Mouse (Mus musculus) MN1 (cell line): ENCODE measurements around the gene Fgf16.

Source experiments
- DNase-seq: peaks from one replicate; pipeline ENCODE4 v3.0.0-alpha.2; 2016; ENCODE audit warnings: low spot score

Gene Fgf16

DNA sequence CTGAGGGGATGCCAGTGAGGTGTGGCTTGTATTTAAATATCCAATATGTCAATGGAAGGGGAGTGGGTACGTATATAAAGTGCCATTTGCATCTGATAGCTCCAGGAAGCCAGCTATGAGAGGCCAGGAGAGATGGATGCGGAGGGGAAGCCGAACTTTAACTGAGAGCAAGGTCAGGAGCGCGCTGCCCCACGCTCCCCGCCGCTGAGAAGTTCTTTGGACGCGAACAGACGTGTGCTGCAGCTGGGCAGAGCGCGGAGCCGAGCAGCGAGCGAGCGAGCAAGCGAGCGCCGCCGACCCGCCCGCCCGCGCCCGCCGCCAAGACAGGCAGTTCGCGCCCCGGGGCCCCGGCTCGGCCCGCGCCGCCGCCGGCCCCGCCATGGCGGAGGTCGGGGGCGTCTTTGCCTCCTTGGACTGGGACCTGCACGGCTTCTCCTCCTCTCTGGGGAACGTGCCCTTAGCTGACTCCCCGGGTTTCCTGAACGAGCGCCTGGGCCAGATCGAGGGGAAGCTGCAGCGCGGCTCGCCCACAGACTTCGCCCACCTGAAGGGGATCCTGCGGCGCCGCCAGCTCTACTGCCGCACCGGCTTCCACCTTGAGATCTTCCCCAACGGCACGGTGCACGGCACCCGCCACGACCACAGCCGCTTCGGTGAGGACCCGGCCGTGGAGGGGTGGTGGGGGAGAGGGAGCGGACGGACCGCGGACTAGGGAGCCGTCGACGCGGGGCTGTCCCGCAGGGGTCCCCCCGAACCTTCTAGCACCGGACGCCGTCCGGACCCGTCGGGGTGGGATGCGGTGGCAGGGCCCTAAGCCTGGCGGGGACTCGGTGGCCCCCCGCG lies at the start of gene Fgf16:
TSS of gene Fgf16 (plus strand) at position 118 of the 843 bp plus-strand sequence.
- no peak for DNase-seq

DNA sequence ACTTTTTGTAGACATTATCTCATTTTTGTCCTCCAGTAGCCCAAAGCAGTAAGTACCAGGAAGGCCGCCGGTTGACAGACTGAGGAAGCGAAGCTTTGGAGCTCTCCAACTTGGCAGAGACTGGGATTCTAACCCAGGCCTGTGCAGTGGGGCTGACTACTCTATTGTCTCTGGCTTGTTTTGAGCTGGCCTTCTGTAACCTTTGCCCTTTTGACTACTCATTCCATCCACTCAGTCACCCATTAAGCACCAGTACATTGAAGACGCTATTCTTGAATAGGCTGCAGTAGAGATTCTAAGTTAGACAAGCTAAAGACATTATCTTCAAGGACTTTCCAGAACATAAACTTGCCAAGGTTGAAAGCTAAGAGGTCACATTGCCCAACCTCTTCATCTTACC lies 49.3 kb upstream of the Fgf16 start:
- no peak for DNase-seq

DNA sequence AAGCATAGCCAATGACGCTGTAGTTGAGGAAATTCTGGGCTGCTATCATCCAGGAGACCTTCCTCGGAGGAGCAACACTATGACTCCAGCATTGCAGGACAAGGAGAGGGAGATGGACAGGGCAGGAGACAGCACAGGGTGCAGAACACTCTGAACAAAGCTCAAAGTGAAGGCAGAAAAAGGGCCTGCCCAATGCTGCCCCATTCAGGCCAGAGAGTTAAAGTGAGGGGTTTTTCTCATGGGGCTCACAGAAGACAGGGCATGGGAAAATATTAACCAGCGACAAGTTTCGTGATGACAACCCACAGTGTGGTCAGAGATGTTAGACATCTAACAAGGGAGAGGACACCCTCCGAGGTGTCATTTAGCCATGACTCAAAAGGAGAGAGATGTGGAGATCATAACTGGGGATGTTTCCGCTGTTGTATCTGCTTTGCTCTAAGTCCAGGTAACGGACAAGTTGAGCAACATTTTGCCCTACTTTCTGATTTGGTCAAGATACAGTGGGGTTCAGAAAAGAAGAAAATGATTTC lies 48.2 kb upstream of the Fgf16 start:
- no peak for DNase-seq

DNA sequence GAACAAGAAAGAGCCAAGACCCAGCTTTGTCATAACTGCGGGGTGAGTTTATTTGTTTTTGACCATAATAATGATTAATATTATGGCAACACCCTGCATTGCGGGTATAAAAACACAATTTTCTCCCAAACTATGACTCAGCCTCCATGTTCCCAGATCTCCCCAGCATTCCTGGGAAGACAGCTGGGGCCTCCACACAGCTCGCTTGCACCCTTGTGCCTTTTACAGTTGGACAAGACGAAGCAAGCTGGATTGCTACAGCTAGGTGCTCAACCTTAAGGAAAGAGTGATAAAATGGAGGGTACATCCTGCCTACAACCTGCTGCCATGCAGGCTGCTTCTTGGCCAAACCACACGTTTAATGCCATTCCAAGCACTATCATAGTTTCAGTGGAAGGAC lies 45.7 kb upstream of the Fgf16 start:
- no peak for DNase-seq

DNA sequence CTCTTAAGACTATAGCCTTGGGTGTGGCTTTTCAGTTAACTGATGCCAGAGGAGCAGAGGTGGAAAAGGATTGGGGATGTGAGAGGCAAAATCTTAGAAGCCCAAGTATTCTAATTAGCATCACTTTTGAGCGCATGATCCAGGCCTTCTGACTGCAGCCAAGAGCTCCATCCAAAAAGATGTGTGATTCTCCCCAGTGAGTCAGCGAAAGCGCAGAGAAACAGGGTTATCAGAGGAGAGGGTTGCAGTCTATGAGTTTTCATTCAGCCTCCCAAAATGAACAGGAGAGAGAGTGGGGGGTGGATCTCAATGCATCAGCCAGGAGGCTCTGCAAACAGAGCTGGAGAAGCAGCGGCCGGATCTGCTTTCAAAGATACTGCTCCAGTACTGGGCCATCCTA lies 45.1 kb upstream of the Fgf16 start:
- DNase-seq = no peak

DNA sequence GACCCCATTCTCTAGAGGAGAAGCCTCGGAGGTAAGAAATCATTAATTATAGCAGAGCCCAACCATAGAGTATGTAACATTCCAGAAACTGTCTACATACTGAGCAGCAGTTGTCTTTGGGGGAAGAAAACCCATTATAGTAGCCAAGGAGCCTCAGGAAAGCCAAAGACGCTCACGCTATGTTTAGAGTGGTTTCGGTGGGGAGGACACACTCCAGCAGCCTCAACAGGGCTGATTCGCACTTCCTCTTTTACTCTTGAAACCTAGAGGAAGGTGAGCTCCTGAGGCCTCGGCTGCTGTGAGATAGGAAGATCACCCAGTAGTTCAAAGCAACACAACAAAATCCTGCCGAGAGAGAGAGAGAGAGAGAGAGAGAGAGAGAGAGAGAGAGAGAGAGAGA lies 39.9 kb upstream of the Fgf16 start:
- DNase-seq = no peak

DNA sequence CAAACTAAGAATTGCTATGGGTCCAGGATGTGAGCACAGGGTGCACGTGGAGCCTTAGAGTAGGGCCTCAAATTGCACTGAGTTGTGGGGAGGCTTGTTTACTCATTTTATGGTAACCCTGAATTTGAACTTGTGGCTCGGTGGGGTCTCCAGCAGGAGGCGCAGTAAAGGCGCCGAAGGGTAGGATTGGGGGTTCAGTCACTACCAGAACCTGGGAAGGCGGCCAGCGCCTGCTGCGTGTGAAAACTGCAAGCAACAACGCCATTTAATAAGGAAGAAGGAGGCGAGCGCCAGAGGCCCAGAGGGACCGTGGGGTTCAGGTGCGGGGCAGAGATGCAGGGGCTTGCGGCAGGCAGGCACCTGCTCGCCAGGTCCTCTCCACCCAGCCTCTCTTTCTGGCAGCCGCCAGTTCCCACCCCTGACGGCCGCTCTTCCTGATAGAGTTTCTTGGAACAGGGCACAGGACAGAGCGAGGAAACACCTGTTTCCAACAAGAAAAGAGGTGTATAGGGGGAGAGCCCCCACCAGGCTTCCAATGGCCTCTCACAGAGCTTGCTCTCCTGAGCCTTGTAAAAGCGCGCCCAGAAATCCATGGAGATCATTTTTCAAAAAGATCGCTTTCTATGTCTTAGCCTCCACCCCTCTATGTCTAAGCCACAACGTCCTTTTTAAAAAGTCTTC lies 1.1 kb upstream of the Fgf16 start:
- no peak for DNase-seq

DNA sequence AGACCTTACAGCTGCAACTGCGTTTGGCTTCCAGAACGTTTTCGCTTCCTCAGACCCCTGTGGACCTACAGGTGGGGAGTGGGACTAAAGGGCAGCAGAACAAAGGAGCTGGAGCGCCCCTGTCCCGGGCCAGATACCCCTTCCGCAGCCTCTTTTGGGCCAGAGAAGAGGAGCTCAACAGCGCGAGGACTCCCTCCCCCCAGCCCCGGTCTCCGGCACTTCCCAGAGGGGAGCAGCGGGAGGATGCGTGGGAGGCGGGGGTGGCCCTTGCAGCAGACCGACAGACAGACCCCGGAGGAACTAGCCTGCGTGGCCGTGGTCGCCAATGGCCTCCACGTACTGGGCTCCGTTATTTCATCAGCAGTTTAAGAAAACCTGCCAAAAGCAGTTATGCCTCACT lies 467 bp upstream of the Fgf16 start:
- no peak for DNase-seq

DNA sequence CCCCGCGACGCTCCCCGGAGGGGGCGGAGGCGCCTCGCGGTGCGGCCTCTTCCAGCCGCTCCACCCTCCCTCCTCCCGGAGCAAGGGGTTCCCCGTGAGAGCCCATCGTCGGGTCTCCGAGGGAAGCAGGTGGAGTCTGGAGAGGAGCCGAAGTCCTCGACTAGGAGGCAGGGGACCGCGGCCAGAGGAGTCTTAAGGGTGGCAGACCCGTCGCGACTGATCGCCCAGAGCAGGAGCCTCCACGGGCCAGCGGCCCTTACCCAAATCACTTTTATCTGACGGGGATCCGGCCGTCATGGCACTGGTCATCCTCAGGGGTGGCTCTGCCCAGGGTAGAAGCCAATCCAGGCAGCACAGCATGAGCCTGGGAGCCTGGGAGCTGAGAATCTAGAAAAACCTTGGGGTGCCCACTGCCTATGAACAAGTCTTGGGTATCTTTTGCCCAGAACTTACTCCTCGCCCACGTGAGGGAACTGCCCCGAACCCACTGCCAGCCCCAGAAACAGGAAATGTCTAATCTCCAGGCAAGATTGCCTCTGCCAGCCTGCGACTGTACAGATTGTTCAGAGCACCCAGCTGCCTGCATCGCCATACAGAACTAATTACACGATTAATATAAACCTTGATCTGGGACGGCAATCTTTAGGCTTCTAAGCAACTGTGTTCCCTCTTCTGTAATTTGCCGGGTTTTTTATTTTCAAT lies 1.1 kb downstream of the Fgf16 start:
- no peak for DNase-seq

DNA sequence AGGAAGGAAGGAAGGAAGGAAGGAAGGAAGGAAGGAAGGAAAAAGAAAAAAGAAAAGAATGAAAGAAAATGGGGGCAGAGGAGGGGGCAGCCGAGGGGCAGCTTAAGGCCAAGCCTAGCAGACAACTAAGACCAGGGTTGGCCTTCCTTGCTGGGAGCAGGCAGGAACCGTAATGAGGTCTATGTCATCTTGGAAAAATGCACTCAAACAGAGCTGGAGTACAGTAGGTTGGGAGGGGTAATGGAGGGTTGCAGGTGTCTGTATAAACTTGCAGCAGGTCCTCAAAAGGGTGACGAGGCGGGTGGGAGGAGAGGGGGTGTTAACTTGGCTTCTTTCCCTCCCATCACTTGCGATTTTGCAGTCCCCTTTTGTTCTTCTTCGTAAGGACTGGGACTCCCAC lies 1.9 kb downstream of the Fgf16 start:
- no peak for DNase-seq

DNA sequence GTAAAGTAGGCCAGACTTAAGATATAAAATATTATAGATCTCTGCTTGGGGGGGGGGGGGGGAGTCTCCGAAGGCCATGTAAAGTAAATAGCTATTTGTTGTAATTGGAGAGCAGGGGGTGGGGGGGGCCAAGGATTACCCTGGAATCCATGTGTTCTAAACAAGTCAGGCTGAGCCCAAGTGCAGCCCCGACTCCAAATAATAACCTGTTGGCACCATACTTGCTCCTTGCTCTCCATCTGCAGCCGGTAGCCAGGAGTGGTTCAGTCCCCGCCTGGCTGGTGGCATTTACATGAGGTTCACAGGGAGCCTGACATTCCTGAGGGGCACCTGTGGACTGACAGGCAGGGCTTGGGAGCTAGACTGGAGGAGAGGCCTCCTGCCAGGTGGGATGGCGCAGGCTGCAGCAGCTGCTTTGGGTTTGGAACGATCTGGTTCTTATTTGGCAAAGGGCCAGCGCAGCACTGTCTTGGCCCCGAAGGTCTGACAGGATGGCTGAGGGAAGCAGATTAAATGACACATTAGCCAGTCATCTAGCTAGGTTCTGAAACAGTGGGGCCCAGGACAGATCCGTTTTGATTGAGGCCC lies 3.2 kb downstream of the Fgf16 start:
- peak; percentile 7 for DNase-seq

DNA sequence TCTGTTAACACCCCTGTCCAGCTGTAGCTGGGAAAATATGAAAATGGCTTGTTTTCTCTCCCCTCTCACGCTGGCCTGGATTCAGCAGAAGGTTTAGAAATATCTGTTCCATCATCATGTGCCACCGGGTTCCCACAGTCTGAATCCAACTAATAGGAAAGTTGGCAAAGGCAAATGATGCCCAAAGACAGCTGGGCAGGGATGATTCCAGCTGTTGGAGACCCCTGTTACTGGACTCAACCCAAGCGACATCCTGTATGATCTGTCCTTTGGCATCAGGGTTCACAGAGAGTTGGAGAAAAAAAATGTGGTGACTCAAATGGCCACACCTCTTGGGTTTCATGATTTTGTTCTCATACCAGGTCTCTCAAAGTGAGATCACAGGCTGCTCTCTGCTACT lies 3.9 kb downstream of the Fgf16 start:
- DNase-seq = no peak

DNA sequence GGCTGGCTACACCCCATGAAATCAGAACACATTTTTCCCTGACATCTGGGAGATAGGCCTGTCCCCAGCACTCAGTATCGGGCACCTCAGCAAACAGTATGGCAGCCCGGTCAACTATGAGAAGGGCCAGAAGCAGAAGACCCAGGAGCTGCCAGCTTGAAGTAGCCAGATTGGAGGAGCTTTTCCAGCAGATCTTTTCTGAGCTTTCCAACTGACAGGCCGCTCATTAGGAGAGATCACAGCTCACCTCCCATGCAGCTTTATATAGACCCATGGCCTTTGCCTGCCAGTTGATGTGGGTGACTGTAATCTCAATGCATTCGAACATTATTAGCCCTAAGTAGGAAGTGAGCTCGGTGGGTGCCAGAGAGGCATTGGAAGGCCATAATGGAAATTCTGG lies 9.2 kb downstream of the Fgf16 start:
- DNase-seq = no peak

DNA sequence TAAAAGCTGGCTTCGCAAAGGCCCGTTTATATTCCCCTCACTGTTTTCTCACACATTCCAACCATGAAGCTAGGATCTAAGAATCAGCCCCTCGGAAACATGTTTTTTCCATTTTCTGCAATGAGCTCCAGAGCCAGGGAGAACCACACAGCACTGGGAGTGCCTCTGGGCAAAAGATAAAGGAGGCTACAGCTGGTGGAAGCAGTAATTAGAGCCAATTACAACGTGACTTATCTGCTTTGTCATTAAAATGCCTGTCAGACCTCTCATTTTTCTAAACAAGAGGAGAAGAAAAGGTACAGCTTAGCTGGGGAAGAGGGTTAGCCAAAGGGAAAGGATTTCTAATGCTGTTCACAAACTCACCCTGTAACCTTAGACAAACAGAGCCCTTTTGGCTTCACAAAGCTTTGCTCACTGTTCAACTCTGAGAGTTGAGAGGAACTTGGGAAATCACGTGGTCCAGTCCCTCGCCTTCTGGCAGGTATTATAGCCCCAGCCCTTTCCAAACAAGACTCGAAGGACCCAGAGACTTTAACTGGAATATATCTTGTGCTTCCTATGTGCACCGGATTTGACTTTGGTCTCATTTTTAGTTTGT lies 30.8 kb downstream of the Fgf16 start:
- no peak for DNase-seq

DNA sequence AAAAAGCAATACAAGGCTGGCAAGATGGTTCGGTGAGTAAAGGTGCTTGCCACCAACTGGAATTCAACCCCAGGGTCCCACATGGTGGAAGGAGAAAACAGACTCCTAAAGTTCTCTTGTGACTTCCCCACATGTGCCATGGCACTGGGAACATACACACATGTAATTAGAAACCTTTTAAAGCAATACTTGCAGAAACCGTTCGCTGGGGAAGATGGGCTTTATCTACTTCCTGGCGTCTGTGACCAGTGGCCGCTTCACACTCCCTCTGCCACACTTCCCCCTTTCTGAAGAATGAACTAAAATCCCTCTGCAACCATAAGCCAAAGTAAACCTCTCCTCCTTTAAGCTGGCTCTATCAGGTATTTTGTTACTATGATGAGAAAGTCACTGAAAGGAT lies 60.4 kb downstream of the Fgf16 start:
- no peak for DNase-seq
